26 mouse cellular contexts compared by ENCODE assay signal in genomic region chr9:47444168-47444567, GRCm38 (mm10).
"Had no signal": no experiment of that assay in that cellular context is flagged by ENCODE, and none has a peak within 500 bp of the region (broad histone marks: within the 10 kb centered on the region; RNA-seq: fewer than 3 reads in every experiment).

No protein-coding gene starts in this region.

- H3K27me3 ChIP-seq: hindbrain, embryonic 15.5 days had no signal

- H3K36me3 ChIP-seq: heart, embryonic 13.5 days; heart, embryonic 15.5 days; hindbrain, embryonic 13.5 days; hindbrain, embryonic 15.5 days; kidney, embryonic 15.5 days; limb, embryonic 13.5 days; limb, embryonic 15.5 days; liver, embryonic 12.5 days had no signal

- H3K9me3 ChIP-seq: heart, embryonic 13.5 days; heart, embryonic 15.5 days; hindbrain, embryonic 13.5 days; hindbrain, embryonic 15.5 days; kidney, embryonic 15.5 days; limb, embryonic 13.5 days; limb, embryonic 15.5 days; liver, embryonic 12.5 days had no signal

- H3K4me3 ChIP-seq: heart, embryonic 13.5 days; heart, embryonic 15.5 days; hindbrain, embryonic 13.5 days; hindbrain, embryonic 15.5 days; kidney, embryonic 15.5 days; limb, embryonic 13.5 days; limb, embryonic 15.5 days; liver, embryonic 12.5 days had no signal

- H3K4me1 ChIP-seq: liver, embryonic 12.5 days had no signal

- H3K27ac ChIP-seq: heart, embryonic 13.5 days; heart, embryonic 15.5 days; hindbrain, embryonic 13.5 days; hindbrain, embryonic 15.5 days; hindbrain, postnatal 0 days; kidney, embryonic 15.5 days; kidney, postnatal 0 days; limb, embryonic 13.5 days; limb, embryonic 15.5 days; liver, embryonic 12.5 days; liver, embryonic 14.5 days had no signal

- H3K9ac ChIP-seq: heart, embryonic 13.5 days; heart, embryonic 15.5 days; hindbrain, embryonic 13.5 days; hindbrain, embryonic 15.5 days; kidney, embryonic 15.5 days; limb, embryonic 13.5 days; limb, embryonic 15.5 days; liver, embryonic 12.5 days; liver, embryonic 14.5 days had no signal

- ATAC-seq: hindbrain, postnatal 0 days; intestine, embryonic 16.5 days; liver, embryonic 12.5 days had no signal

- DNase-seq: gastrocnemius, postnatal 14 days; gastrocnemius, postnatal 36 days; heart, adult 18-20 months; heart, postnatal 14 days; heart, postnatal 36 days; kidney, adult 11 months; kidney, adult 2 months; kidney, adult 9 months; kidney, postnatal 14 days; kidney, postnatal 36 days; layer of hippocampus, adult 9-11 months; layer of hippocampus, postnatal 36 days; left cerebral cortex, postnatal 4 days had no signal

- H3K4me2 ChIP-seq: heart, embryonic 11.5 days; heart, embryonic 13.5 days; heart, embryonic 15.5 days; hindbrain, embryonic 13.5 days; hindbrain, embryonic 15.5 days; kidney, embryonic 15.5 days; limb, embryonic 13.5 days; limb, embryonic 15.5 days; liver, embryonic 12.5 days had no signal
